Mouse (Mus musculus): ENCODE measurements at regions not wholly inside any gene's neighbourhood (a gene's known extent, or its start where the extent isn't known, plus 50 kb on each side); places are given as distances from the start of the nearest gene placed in this dataset.

DNA sequence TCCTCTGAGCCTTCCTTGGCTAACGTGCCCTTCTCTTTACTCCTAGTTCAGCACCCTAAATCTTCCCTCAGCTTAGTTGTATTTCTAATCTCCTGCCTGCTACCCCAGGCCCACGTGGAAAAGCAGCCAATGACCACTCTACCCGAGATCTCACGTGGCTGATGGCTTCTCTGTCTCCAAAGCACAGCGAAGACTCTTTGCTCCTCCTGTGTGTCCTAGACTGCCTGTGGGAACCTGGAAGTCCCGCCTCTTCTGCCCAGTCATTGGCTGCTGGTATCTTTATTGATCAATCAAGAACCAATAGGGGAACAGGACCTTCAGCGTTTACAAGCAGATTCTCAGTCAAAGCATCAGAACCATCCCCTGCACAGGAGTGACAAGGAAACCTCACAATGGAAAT is 54.8 kb downstream of the Gm19935 start:
- H3K4me2 ChIP-seq (replicated peaks; ENCODE audit: low read depth, low read length), result no peak overlapping the region
- DNase-seq (ENCODE audit: low spot score) (no peak), ATAC-seq (no peak)
- H3K4me1 ChIP-seq (ENCODE audit: insufficient read depth, low read depth, low read length), result no peaks in the 10 kb centered on the region
- no peaks in the 10 kb centered on the region for H3K9me3 ChIP-seq (ENCODE audit: low read length)
- no peaks in the 10 kb centered on the region for H3K27me3 ChIP-seq (replicated peaks; ENCODE audit: insufficient read depth, low read length)
- no peak overlapping the region for H3K9ac ChIP-seq (replicated peaks; ENCODE audit: low read depth)
- no peaks in the 10 kb centered on the region for H3K36me3 ChIP-seq (ENCODE audit: insufficient read depth, low read length)
- WGBS, result 75% methylated on average over 7 of the region's 7 CpGs
- H3K27ac ChIP-seq (ENCODE audit: low read length), result no peak overlapping the region
- TF ChIP-seq CTCF (IDR thresholded peaks at IDR 0.05), result no peak
- TF ChIP-seq EP300 (IDR thresholded peaks at IDR 0.05), result no peak
- H3K4me3 ChIP-seq (ENCODE audit: low read depth, low read length), result no peak overlapping the region

DNA sequence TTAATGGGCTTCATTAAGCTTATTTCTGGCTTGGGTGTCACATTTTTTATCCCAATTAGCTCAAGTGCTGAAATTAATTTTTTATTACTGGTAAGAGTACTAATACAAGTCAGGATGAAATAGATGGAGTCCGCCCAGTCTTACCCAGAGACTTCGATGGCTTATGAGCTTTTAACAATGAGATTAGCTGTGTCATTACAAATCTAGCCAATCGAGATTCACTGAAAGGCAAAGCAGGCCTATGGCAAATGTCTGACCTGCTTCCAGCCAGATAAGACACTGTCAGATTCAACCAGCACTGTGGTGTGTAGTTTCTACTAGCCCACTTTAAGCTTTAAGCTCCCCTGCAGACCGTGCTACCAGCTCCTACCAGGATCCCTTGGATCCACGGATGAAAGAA is 55.2 kb downstream of the Gm19935 start:
- no peaks in the 10 kb centered on the region for H3K27me3 ChIP-seq (replicated peaks; ENCODE audit: insufficient read depth, low read length)
- no peak overlapping the region for H3K9ac ChIP-seq (replicated peaks; ENCODE audit: low read depth)
- DNase-seq (ENCODE audit: low spot score) (no peak), ATAC-seq (no peak)
- no peaks in the 10 kb centered on the region for H3K36me3 ChIP-seq (ENCODE audit: insufficient read depth, low read length)
- H3K4me2 ChIP-seq (replicated peaks; ENCODE audit: low read depth, low read length), result no peak overlapping the region
- TF ChIP-seq CTCF (IDR thresholded peaks at IDR 0.05), result no peak
- TF ChIP-seq EP300 (IDR thresholded peaks at IDR 0.05), result no peak
- no peak overlapping the region for H3K27ac ChIP-seq (ENCODE audit: low read length)
- no peaks in the 10 kb centered on the region for H3K4me1 ChIP-seq (ENCODE audit: insufficient read depth, low read depth, low read length)
- no peaks in the 10 kb centered on the region for H3K9me3 ChIP-seq (ENCODE audit: low read length)
- no peak overlapping the region for H3K4me3 ChIP-seq (ENCODE audit: low read depth, low read length)
- WGBS, result 81% methylated on average over 5 of the region's 5 CpGs

DNA sequence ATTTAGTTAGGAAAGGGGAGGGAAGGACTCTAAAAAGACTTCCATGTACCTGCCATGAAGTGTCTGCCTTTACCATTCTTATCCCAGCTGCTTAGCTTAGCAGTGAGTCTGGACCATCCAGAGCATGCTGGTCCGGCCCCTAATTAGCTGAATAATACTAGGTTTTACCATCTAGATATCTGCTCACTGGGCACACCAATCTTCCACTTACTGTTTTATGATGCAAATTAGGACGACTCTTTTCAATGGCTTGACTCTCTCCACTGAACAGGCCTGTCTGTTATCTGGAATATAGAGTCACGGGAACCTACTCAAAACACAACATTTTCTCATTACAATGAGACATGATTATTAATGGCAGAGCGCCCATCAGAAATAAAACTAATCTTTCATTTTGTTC is 55.7 kb downstream of the Gm19935 start:
- TF ChIP-seq EP300 (IDR thresholded peaks at IDR 0.05), result no peak
- TF ChIP-seq CTCF (IDR thresholded peaks at IDR 0.05), result no peak

DNA sequence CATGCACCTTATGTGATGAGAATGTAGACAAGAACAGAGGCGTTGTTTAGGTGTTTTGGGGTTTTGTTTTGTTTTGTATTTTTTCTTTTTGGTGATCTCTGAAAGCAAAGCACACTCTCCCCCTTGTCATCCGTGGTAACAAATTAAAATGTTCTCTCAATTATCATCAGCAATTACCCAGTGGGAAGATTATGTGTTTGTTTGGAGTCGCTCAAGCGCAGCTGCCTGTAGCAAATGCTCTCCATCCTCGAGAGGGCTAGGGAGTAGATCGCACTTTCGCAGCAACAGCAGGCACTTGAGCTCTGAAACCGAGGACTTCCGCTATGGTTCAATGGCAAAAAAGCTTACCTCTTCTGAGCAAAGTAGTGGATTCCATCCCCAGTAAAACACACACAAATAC is 57.7 kb downstream of the Gm19935 start:
- Histone ChIP-seq H3K27me3 (replicated peaks; ENCODE audit: insufficient read depth, low read length) (no peaks in the 10 kb centered on the region), H3K9me3 (ENCODE audit: low read length) (no peaks in the 10 kb centered on the region), H3K27ac (ENCODE audit: low read length) (no peak overlapping the region), H3K4me2 (replicated peaks; ENCODE audit: low read depth, low read length) (no peak overlapping the region), H3K9ac (replicated peaks; ENCODE audit: low read depth) (no peak overlapping the region), H3K36me3 (ENCODE audit: insufficient read depth, low read length) (no peaks in the 10 kb centered on the region), H3K4me1 (ENCODE audit: insufficient read depth, low read depth, low read length) (no peaks in the 10 kb centered on the region), H3K4me3 (ENCODE audit: low read depth, low read length) (no peak overlapping the region)
- TF ChIP-seq CTCF (IDR thresholded peaks at IDR 0.05) (no peak), EP300 (IDR thresholded peaks at IDR 0.05) (no peak)
- no peak for DNase-seq (ENCODE audit: low spot score)
- no peak for ATAC-seq
- 76% methylated on average over 9 of the region's 9 CpGs for WGBS

More for the DNA sequence above, 55.7 kb downstream of the Gm19935 start:
- Histone ChIP-seq H3K27me3 (replicated peaks; ENCODE audit: insufficient read depth, low read length) (no peaks in the 10 kb centered on the region), H3K27ac (ENCODE audit: low read length) (no peak overlapping the region), H3K4me1 (ENCODE audit: insufficient read depth, low read depth, low read length) (no peaks in the 10 kb centered on the region), H3K4me2 (replicated peaks; ENCODE audit: low read depth, low read length) (no peak overlapping the region), H3K9ac (replicated peaks; ENCODE audit: low read depth) (no peak overlapping the region), H3K36me3 (ENCODE audit: insufficient read depth, low read length) (no peaks in the 10 kb centered on the region), H3K4me3 (ENCODE audit: low read depth, low read length) (no peak overlapping the region), H3K9me3 (ENCODE audit: low read length) (no peaks in the 10 kb centered on the region)
- DNase-seq (ENCODE audit: low spot score) (no peak), ATAC-seq (no peak)
- WGBS, result 82% methylated on average over 4 of the region's 4 CpGs

DNA sequence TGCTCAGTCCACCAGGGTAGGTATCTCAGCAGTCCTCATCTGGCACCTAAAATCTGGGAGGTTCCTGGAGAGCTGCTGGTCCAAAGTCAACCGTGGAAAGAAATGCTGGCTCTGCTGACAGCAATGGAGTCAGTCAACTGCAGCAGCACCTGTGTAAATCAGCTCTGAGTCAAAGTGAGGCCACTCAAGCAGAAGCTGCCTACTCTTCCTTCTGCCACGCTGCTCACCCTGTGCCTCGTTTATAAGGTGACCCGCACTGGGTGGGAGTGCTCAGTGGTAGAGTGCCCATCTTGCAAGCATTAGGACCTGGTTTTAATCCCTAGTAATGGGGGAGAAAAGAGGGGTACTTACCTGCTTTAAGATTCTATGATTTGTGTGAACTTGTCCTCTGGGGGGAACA is 62.2 kb downstream of the Gm19935 start:
- no peaks in the 10 kb centered on the region for H3K36me3 ChIP-seq (ENCODE audit: insufficient read depth, low read length)
- WGBS, result 74% methylated on average over 4 of the region's 4 CpGs
- no peak overlapping the region for H3K27ac ChIP-seq (ENCODE audit: low read length)
- H3K4me3 ChIP-seq (ENCODE audit: low read depth, low read length), result no peak overlapping the region
- no peak overlapping the region for H3K4me2 ChIP-seq (replicated peaks; ENCODE audit: low read depth, low read length)
- H3K9ac ChIP-seq (replicated peaks; ENCODE audit: low read depth), result no peak overlapping the region
- DNase-seq (ENCODE audit: low spot score) (no peak), ATAC-seq (no peak)
- H3K4me1 ChIP-seq (ENCODE audit: insufficient read depth, low read depth, low read length), result no peaks in the 10 kb centered on the region
- H3K27me3 ChIP-seq (replicated peaks; ENCODE audit: insufficient read depth, low read length), result no peaks in the 10 kb centered on the region
- TF ChIP-seq CTCF (IDR thresholded peaks at IDR 0.05) (no peak), EP300 (IDR thresholded peaks at IDR 0.05) (no peak)
- no peaks in the 10 kb centered on the region for H3K9me3 ChIP-seq (ENCODE audit: low read length)

DNA sequence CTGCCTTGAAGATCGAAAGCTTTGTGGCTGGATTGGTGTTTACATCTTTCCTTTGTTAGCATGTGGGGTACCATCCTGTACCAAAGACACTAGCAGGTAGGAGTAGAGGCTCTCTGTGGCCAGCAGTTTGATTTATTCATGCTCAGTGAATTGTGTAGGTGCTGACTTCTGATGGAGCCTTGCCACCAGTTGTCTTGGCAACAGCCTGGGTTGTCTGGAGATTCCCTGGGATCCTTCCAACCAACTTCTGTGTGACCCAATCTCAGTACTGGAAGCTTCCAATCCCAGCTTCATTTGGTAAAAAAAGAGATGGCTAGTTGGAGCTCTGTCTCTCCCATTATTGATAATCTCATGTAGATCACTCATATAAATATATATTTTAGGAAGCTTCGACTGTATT is 73.6 kb downstream of the Gm19935 start:
- Histone ChIP-seq H3K9me3 (ENCODE audit: low read length) (no peaks in the 10 kb centered on the region), H3K4me3 (ENCODE audit: low read depth, low read length) (no peak overlapping the region)
- 90% methylated on average over 2 of the region's 2 CpGs for WGBS

More for the DNA sequence above, 73.6 kb downstream of the Gm19935 start:
- Histone ChIP-seq H3K4me1 (ENCODE audit: insufficient read depth, low read depth, low read length) (no peaks in the 10 kb centered on the region), H3K9ac (replicated peaks; ENCODE audit: low read depth) (no peak overlapping the region), H3K27me3 (replicated peaks; ENCODE audit: insufficient read depth, low read length) (no peaks in the 10 kb centered on the region), H3K36me3 (ENCODE audit: insufficient read depth, low read length) (no peaks in the 10 kb centered on the region), H3K27ac (ENCODE audit: low read length) (no peak overlapping the region), H3K4me2 (replicated peaks; ENCODE audit: low read depth, low read length) (no peak overlapping the region)
- DNase-seq (ENCODE audit: low spot score) (no peak), ATAC-seq (no peak)
- TF ChIP-seq CTCF (IDR thresholded peaks at IDR 0.05), result no peak
- TF ChIP-seq EP300 (IDR thresholded peaks at IDR 0.05), result no peak

All from lung, postnatal 0 days (tissue).